Mouse (Mus musculus): ENCODE data around the gene Enox1.
"Not testable (repeated sequence)": the region's sequence is repeated elsewhere in the genome, so short reads cannot be mapped to it uniquely, and the experiment has no call there.

Enox1 gene

GRCm38 (mm10) chr14:77156222-77156910 lies at the start of gene Enox1:
TSS of gene Enox1 (plus strand) at chr14:77156763.
- DNase-seq (ENCODE audit: low read depth, low spot score): peak; percentile 79

DNA sequence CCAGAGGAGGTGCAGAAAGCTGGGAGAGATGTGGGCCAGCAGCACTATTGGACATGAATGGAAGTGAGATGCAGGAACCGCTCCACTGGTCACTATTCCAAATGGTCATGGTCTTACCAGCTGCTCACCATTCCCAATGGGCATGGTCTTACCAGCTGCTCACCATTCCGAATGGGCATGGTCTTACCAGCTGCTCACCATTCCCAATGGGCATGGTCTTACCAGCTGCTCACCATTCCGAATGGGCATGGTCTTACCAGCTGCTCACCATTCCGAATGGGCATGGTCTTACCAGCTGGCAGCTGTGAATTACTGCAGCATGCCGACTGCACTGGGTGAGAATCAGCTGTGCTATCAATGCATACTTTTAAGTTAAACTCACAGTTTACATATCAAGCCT lies 45.9 kb upstream of the Enox1 start:
- DNase-seq (ENCODE audit: low read depth, low spot score): not testable (repeated sequence)

- no peak for DNase-seq (ENCODE audit: low read depth, low spot score)
These were observed 26.0 kb upstream of the Enox1 start for GRCm38 (mm10) chr14:77130612-77131011.

DNA sequence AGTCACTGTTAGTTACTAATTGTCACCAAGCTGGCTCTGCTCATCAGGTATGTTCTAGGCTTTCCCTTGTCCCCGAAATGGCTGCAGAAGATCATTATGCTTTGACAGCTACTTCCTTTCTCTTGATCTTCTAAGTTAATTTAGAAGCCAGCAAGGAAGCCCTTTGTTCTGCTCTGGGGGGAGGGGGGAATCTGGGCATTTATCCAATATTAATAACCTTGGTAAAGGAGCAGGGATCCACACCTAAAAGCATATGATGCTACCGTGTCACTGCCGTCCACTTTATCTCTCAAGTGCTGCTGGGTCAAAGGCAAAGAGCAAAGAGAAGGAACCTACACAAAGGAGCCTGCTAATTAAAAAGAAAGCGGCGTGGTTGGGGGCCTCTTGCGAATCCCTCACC lies 19.6 kb upstream of the Enox1 start:
- no peak for DNase-seq (ENCODE audit: low read depth, low spot score)

DNA sequence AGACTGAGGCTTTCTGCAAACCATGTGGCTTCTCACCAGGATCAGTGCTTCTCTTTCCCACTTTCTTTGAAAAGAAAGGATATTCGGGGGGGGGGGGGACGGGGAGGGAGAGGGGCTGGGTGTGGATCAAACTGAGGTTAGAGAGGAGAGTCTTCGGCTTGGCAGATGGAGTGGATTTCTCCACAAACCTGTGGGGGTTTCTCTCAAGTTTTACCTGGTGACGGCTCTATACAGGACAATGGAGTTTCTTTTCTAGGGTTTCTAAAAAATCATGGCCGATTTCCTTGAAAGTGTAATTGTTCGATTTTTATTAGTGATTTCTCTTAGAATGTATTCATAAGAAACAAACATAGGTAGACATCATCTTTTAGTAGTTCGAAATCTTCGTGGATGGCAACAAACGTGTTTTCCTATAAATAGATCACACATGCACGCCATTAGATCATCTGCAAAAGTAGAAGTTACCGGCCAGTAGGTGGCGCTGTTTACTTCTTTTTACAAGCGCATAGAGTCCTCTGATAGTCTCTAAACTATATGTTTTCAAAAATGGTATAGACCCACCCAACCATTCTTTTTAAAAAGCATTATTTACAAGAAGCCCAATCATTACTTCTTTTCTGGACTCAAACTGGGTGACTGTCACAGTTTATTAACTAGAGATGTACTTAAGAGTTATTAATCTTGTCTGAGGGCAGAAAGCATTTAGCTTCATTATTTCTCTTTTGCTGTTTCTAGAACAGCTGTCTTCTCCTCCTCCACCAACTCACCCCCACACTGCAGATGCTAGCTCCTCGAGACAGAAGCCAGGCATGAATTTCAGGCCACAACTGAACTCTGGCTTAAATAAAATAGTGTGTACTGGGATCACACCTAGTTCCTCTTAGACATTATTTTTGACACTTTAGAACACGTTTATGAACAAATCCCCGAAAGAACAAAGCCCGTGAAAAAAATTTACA lies 15.0 kb upstream of the Enox1 start:
- peak; percentile 65 for DNase-seq (ENCODE audit: low read depth, low spot score)

- no peak for DNase-seq (ENCODE audit: low read depth, low spot score)
These were observed 11.5 kb upstream of the Enox1 start for GRCm38 (mm10) chr14:77145103-77145502.

- DNase-seq (ENCODE audit: low read depth, low spot score): no peak
These were observed 8.9 kb upstream of the Enox1 start for GRCm38 (mm10) chr14:77147635-77148034.

GRCm38 (mm10) chr14:77150556-77150955 lies 6.0 kb upstream of the Enox1 start:
- DNase-seq (ENCODE audit: low read depth, low spot score): peak; percentile 3

- no peak for DNase-seq (ENCODE audit: low read depth, low spot score)
These were observed 5.1 kb upstream of the Enox1 start for GRCm38 (mm10) chr14:77151431-77151830.

GRCm38 (mm10) chr14:77156911-77157504 lies 445 bp downstream of the Enox1 start:
- DNase-seq (ENCODE audit: low read depth, low spot score): peak; percentile 39

DNA sequence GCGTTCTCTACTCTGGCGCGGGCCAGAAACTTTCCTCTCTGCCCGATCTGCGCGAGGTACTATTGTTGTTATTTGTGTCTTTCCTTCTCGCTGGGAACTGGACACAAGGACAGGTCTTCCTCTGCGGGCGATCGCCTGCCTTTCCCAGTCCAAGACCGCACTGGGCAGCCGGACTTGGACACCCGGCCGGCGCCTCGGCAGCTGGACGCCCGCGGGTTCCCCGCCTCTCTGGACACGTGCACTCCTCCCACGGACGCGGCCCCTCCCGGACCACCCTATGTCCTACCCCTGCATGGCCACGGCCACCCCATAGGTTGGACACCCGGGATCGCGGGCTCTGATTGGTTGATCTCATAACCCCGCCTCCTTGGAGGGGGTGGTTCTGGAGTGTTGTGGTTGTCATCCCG lies 945 bp downstream of the Enox1 start:
- DNase-seq (ENCODE audit: low read depth, low spot score): peak; percentile 12

DNA sequence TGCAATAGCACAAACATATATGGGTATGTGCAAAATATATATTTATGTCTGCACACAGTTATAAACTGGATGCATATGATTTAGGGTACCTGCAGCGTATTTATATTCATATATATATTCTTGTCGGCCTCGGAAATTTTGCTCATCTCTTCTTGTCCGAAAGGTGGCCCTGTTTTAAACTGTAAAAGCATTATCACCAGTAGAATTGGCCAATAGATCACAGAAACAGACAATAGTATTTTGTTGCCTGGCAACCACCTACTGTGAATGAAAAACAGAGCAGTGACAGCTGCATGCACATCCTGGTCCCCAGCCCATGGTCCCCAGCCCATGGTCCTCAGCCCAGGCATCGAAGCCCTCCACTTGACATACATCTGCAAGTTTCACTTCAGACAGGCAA lies 2.8 kb downstream of the Enox1 start:
- no peak for DNase-seq (ENCODE audit: low read depth, low spot score)

GRCm38 (mm10) chr14:77162496-77162895 lies 5.9 kb downstream of the Enox1 start:
- no peak for DNase-seq (ENCODE audit: low read depth, low spot score)

GRCm38 (mm10) chr14:77164396-77164795 lies 7.8 kb downstream of the Enox1 start:
- no peak for DNase-seq (ENCODE audit: low read depth, low spot score)

DNA sequence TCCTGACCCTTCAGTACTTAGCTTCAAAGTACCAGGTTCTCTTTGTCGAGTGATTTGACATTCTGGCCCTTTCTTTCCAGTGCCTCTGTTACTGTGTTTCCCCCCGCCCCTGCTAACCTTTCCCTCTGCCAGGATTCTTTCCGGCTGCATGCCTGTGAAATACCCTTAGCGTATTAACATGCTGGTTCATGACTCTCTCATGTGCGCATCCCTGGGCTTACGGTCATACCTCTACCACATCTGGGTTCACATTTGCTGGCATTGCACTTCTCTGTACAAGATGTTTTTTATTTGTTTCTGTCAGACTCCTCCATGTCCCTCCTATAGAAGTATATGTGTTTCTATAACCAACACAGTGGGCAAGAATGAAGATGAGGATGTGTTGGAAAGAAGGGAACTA lies 11.6 kb downstream of the Enox1 start:
- no peak for DNase-seq (ENCODE audit: low read depth, low spot score)

GRCm38 (mm10) chr14:77174491-77174890 lies 17.9 kb downstream of the Enox1 start:
- no peak for DNase-seq (ENCODE audit: low read depth, low spot score)

- DNase-seq (ENCODE audit: low read depth, low spot score): no peak
These were observed 18.4 kb downstream of the Enox1 start for GRCm38 (mm10) chr14:77174931-77175330.

- DNase-seq (ENCODE audit: low read depth, low spot score): no peak
These were observed 23.7 kb downstream of the Enox1 start for GRCm38 (mm10) chr14:77180241-77180640.

GRCm38 (mm10) chr14:77180753-77181374 lies 24.3 kb downstream of the Enox1 start:
- DNase-seq (ENCODE audit: low read depth, low spot score): no peak

DNA sequence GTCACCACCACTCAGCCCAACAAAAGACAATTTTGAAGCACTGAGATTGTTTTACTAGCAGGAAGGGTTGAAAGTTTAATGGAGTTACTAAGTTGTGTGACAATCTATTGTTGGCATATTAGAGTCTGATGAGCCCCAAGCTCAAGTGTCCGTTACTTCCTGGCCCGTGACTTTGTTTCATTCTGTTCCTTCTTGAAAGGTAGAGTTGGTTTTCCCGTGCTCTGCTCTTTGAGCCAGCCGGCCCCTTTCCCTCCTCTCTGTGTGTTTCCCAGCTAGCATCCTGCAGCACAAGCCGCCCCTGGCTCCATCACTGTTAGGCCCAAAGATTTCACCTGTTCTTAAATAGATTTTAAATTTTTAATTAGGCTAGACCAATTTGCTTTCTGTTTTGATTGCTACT lies 26.9 kb downstream of the Enox1 start:
- no peak for DNase-seq (ENCODE audit: low read depth, low spot score)

DNA sequence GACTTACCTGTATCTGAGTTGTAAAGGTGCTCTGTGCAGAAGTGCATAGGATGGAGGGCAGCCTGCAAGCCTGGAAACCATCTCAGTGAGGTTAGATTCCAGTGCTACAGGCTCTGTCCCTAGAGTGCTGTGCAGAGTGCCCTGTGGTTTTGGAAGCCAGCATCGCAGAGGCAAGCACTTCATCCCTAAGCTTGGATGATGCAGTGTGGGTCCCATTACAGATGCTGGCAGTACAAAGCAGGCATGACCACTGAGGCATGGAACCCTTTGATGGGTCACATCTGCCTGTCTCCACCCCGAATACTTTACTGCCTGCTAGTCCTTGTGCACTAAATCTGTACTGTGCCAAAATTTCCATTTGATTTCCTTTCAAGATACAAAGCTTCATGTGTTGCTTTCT lies 33.6 kb downstream of the Enox1 start:
- no peak for DNase-seq (ENCODE audit: low read depth, low spot score)

Measured in ZHBTc4 (cell line).